Mouse (Mus musculus): ENCODE data around the gene Vmn1r197. TPM values are rescaled to one million over a fixed set of nuclear protein-coding genes. Genes with fewer than 3 reads are reported as not detected.
"Not testable (repeated sequence)": the region's sequence is repeated elsewhere in the genome, so short reads cannot be mapped to it uniquely, and the experiment has no call there.

Gene Vmn1r197
- total and polyA plus RNA-seq, 2 experiments from 2014 or later: not detected

GRCm38 (mm10) chr13:22320091-22320490, 4.3 kb upstream of the Vmn1r197 start:
- no peak overlapping the region for H3K4me2 ChIP-seq (ENCODE audit: low read depth, low read length, poor library complexity, severe bottlenecking)
- no peak overlapping the region for H3K4me3 ChIP-seq (ENCODE audit: low read depth, low read length)
- DNase-seq (ENCODE audit: low spot score): no peak
- no peak for ATAC-seq (ENCODE audit: low FRiP score)
- no peak for TF ChIP-seq CTCF (IDR thresholded peaks at IDR 0.05)
- H3K9me3 ChIP-seq (ENCODE audit: low read length): no peaks in the 10 kb centered on the region
- H3K27ac ChIP-seq (ENCODE audit: low read depth, low read length): no peak overlapping the region
- H3K4me1 ChIP-seq (ENCODE audit: insufficient read depth, low read length): no peaks in the 10 kb centered on the region
- H3K36me3 ChIP-seq (ENCODE audit: insufficient read depth, low read length): no peaks in the 10 kb centered on the region
- H3K27me3 ChIP-seq (ENCODE audit: insufficient read depth, low read length): no peaks in the 10 kb centered on the region
- H3K9ac ChIP-seq (replicated peaks; ENCODE audit: low read length, poor library complexity, severe bottlenecking): no peak overlapping the region

GRCm38 (mm10) chr13:22333269-22333668, 8.9 kb downstream of the Vmn1r197 start:
- ATAC-seq (ENCODE audit: low FRiP score): no peak
- no peaks in the 10 kb centered on the region for H3K36me3 ChIP-seq (ENCODE audit: insufficient read depth, low read length)
- DNase-seq (ENCODE audit: low spot score): no peak
- H3K27me3 ChIP-seq (ENCODE audit: insufficient read depth, low read length): no peaks in the 10 kb centered on the region
- H3K9me3 ChIP-seq (ENCODE audit: low read length): no peaks in the 10 kb centered on the region
- no peak overlapping the region for H3K27ac ChIP-seq (ENCODE audit: low read depth, low read length)
- no peaks in the 10 kb centered on the region for H3K4me1 ChIP-seq (ENCODE audit: insufficient read depth, low read length)
- H3K4me2 ChIP-seq (ENCODE audit: low read depth, low read length, poor library complexity, severe bottlenecking): no peak overlapping the region
- TF ChIP-seq CTCF (IDR thresholded peaks at IDR 0.05): no peak
- no peak overlapping the region for H3K4me3 ChIP-seq (ENCODE audit: low read depth, low read length)
- no peak overlapping the region for H3K9ac ChIP-seq (replicated peaks; ENCODE audit: low read length, poor library complexity, severe bottlenecking)
- WGBS: 73% methylated on average over 2 of the region's 2 CpGs

GRCm38 (mm10) chr13:22335565-22335964, 11.2 kb downstream of the Vmn1r197 start:
- no peaks in the 10 kb centered on the region for H3K4me1 ChIP-seq (ENCODE audit: insufficient read depth, low read length)
- DNase-seq (ENCODE audit: low spot score) (no peak), ATAC-seq (ENCODE audit: low FRiP score) (no peak)
- no peak overlapping the region for H3K4me2 ChIP-seq (ENCODE audit: low read depth, low read length, poor library complexity, severe bottlenecking)
- H3K27me3 ChIP-seq (ENCODE audit: insufficient read depth, low read length): no peaks in the 10 kb centered on the region
- no peak for TF ChIP-seq CTCF (IDR thresholded peaks at IDR 0.05)
- no peak overlapping the region for H3K27ac ChIP-seq (ENCODE audit: low read depth, low read length)
- H3K4me3 ChIP-seq (ENCODE audit: low read depth, low read length): no peak overlapping the region
- no peaks in the 10 kb centered on the region for H3K36me3 ChIP-seq (ENCODE audit: insufficient read depth, low read length)
- 90% methylated on average over 1 of the region's 1 CpGs for WGBS
- no peak overlapping the region for H3K9ac ChIP-seq (replicated peaks; ENCODE audit: low read length, poor library complexity, severe bottlenecking)
- H3K9me3 ChIP-seq (ENCODE audit: low read length): no peaks in the 10 kb centered on the region

- Histone ChIP-seq H3K4me3 (ENCODE audit: low read depth, low read length) (no peak within 1 kb of the TSS), H3K9me3 (ENCODE audit: low read length) (no peaks in the 10 kb centered on the region), H3K27me3 (ENCODE audit: insufficient read depth, low read length) (no peaks in the 10 kb centered on the region), H3K4me1 (ENCODE audit: insufficient read depth, low read length) (no peaks in the 10 kb centered on the region), H3K4me2 (ENCODE audit: low read depth, low read length, poor library complexity, severe bottlenecking) (no peak within 1 kb of the TSS), H3K9ac (replicated peaks; ENCODE audit: low read length, poor library complexity, severe bottlenecking) (no peak within 1 kb of the TSS), H3K27ac (ENCODE audit: low read depth, low read length) (no peak within 1 kb of the TSS), H3K36me3 (ENCODE audit: insufficient read depth, low read length) (no peaks in the 10 kb centered on the region)
- TF ChIP-seq CTCF (IDR thresholded peaks at IDR 0.05): no peak
- WGBS: 47% methylated on average over 1 of the region's 1 CpGs
- DNase-seq (ENCODE audit: low spot score) (no peak), ATAC-seq (ENCODE audit: low FRiP score) (no peak)
Observed at GRCm38 (mm10) chr13:22350064-22350463, 25.7 kb downstream of the Vmn1r197 start, which contains the start of gene Vmn1r198. TSS of gene Vmn1r198 (plus strand) at chr13:22350364.

- WGBS: 74% methylated on average over 1 of the region's 1 CpGs
- TF ChIP-seq CTCF (IDR thresholded peaks at IDR 0.05): no peak
Observed at GRCm38 (mm10) chr13:22350813-22351212, 26.4 kb downstream of the Vmn1r197 start.

GRCm38 (mm10) chr13:22379518-22379917, 55.1 kb downstream of the Vmn1r197 start, which contains the start of gene Vmn1r199:
TSS of gene Vmn1r199 (plus strand) at chr13:22379818.
- TF ChIP-seq CTCF (IDR thresholded peaks at IDR 0.05): no peak
- Histone ChIP-seq H3K36me3 (ENCODE audit: insufficient read depth, low read length) (no peaks in the 10 kb centered on the region), H3K4me1 (ENCODE audit: insufficient read depth, low read length) (no peaks in the 10 kb centered on the region), H3K4me2 (ENCODE audit: low read depth, low read length, poor library complexity, severe bottlenecking) (no peak within 1 kb of the TSS), H3K4me3 (ENCODE audit: low read depth, low read length) (no peak within 1 kb of the TSS), H3K9ac (replicated peaks; ENCODE audit: low read length, poor library complexity, severe bottlenecking) (no peak within 1 kb of the TSS), H3K27me3 (ENCODE audit: insufficient read depth, low read length) (no peaks in the 10 kb centered on the region), H3K27ac (ENCODE audit: low read depth, low read length) (no peak within 1 kb of the TSS), H3K9me3 (ENCODE audit: low read length) (no peaks in the 10 kb centered on the region)
- ATAC-seq (ENCODE audit: low FRiP score): no peak
- DNase-seq (ENCODE audit: low spot score): no peak
- WGBS: 85% methylated on average over 2 of the region's 2 CpGs

More at GRCm38 (mm10) chr13:22350813-22351212, 26.4 kb downstream of the Vmn1r197 start:
- ATAC-seq (ENCODE audit: low FRiP score): no peak
- H3K9ac ChIP-seq (replicated peaks; ENCODE audit: low read length, poor library complexity, severe bottlenecking): no peak overlapping the region
- no peaks in the 10 kb centered on the region for H3K36me3 ChIP-seq (ENCODE audit: insufficient read depth, low read length)
- H3K27ac ChIP-seq (ENCODE audit: low read depth, low read length): no peak overlapping the region
- no peak overlapping the region for H3K4me3 ChIP-seq (ENCODE audit: low read depth, low read length)
- H3K9me3 ChIP-seq (ENCODE audit: low read length): no peaks in the 10 kb centered on the region
- DNase-seq (ENCODE audit: low spot score): no peak
- no peak overlapping the region for H3K4me2 ChIP-seq (ENCODE audit: low read depth, low read length, poor library complexity, severe bottlenecking)
- H3K27me3 ChIP-seq (ENCODE audit: insufficient read depth, low read length): no peaks in the 10 kb centered on the region
- H3K4me1 ChIP-seq (ENCODE audit: insufficient read depth, low read length): no peaks in the 10 kb centered on the region

GRCm38 (mm10) chr13:22381128-22381527, 56.7 kb downstream of the Vmn1r197 start:
- 68% methylated on average over 3 of the region's 3 CpGs for WGBS
- H3K4me1 ChIP-seq (ENCODE audit: insufficient read depth, low read length); H3K27ac ChIP-seq (ENCODE audit: low read depth, low read length); H3K9ac ChIP-seq (replicated peaks; ENCODE audit: low read length, poor library complexity, severe bottlenecking); H3K4me2 ChIP-seq (ENCODE audit: low read depth, low read length, poor library complexity, severe bottlenecking); DNase-seq (ENCODE audit: low spot score); ATAC-seq (ENCODE audit: low FRiP score); H3K36me3 ChIP-seq (ENCODE audit: insufficient read depth, low read length); H3K4me3 ChIP-seq (ENCODE audit: low read depth, low read length); H3K9me3 ChIP-seq (ENCODE audit: low read length); H3K27me3 ChIP-seq (ENCODE audit: insufficient read depth, low read length): not testable (repeated sequence)

Other genes with a start within 250 kb of the Vmn1r197 start
- gene Vmn1r188, start 240.1 kb upstream of the Vmn1r197 start, total RNA-seq (2014; rRNA removed): not detected in 2 replicates
- not detected in 2 replicates for gene Vmn1r188, start 240.1 kb upstream of the Vmn1r197 start, polyA plus RNA-seq (2015; fragmentation: Nextera tagmentation; extraction: Ambion mirVana)
- gene Vmn1r189, start 218.8 kb upstream of the Vmn1r197 start, total RNA-seq (2014; rRNA removed): not detected in 2 replicates
- gene Vmn1r189, start 218.8 kb upstream of the Vmn1r197 start, polyA plus RNA-seq (2015; fragmentation: Nextera tagmentation; extraction: Ambion mirVana): not detected in 2 replicates
- not detected in 2 replicates for gene Vmn1r191, start 140.6 kb upstream of the Vmn1r197 start, total RNA-seq (2014; rRNA removed)
- not detected in 2 replicates for gene Vmn1r191, start 140.6 kb upstream of the Vmn1r197 start, polyA plus RNA-seq (2015; fragmentation: Nextera tagmentation; extraction: Ambion mirVana)
- gene Vmn1r192, start 133.4 kb upstream of the Vmn1r197 start, total RNA-seq (2014; rRNA removed): not detected in 2 replicates
- not detected in 2 replicates for gene Vmn1r192, start 133.4 kb upstream of the Vmn1r197 start, polyA plus RNA-seq (2015; fragmentation: Nextera tagmentation; extraction: Ambion mirVana)
- not detected in 2 replicates for gene Vmn1r193, start 101.4 kb upstream of the Vmn1r197 start, total RNA-seq (2014; rRNA removed)
- not detected in 2 replicates for gene Vmn1r193, start 101.4 kb upstream of the Vmn1r197 start, polyA plus RNA-seq (2015; fragmentation: Nextera tagmentation; extraction: Ambion mirVana)
- gene Vmn1r194, start 80.4 kb upstream of the Vmn1r197 start, total RNA-seq (2014; rRNA removed): not detected in 2 replicates
- not detected in 2 replicates for gene Vmn1r194, start 80.4 kb upstream of the Vmn1r197 start, polyA plus RNA-seq (2015; fragmentation: Nextera tagmentation; extraction: Ambion mirVana)
- gene Vmn1r195, start 54.1 kb upstream of the Vmn1r197 start, total RNA-seq (2014; rRNA removed): not detected in 2 replicates
- gene Vmn1r195, start 54.1 kb upstream of the Vmn1r197 start, polyA plus RNA-seq (2015; fragmentation: Nextera tagmentation; extraction: Ambion mirVana): not detected in 2 replicates
- not detected in 2 replicates for gene Vmn1r196, start 34.7 kb upstream of the Vmn1r197 start, total RNA-seq (2014; rRNA removed)
- gene Vmn1r196, start 34.7 kb upstream of the Vmn1r197 start, polyA plus RNA-seq (2015; fragmentation: Nextera tagmentation; extraction: Ambion mirVana): not detected in 2 replicates
- gene Vmn1r198, start 25.8 kb downstream of the Vmn1r197 start, total RNA-seq (2014; rRNA removed): not detected in 2 replicates
- not detected in 2 replicates for gene Vmn1r198, start 25.8 kb downstream of the Vmn1r197 start, polyA plus RNA-seq (2015; fragmentation: Nextera tagmentation; extraction: Ambion mirVana)
- not detected in 2 replicates for gene Vmn1r199, start 55.2 kb downstream of the Vmn1r197 start, total RNA-seq (2014; rRNA removed)
- not detected in 2 replicates for gene Vmn1r199, start 55.2 kb downstream of the Vmn1r197 start, polyA plus RNA-seq (2015; fragmentation: Nextera tagmentation; extraction: Ambion mirVana)
- not detected in 2 replicates for gene Vmn1r200, start 65.8 kb downstream of the Vmn1r197 start, total RNA-seq (2014; rRNA removed)
- not detected in 2 replicates for gene Vmn1r200, start 65.8 kb downstream of the Vmn1r197 start, polyA plus RNA-seq (2015; fragmentation: Nextera tagmentation; extraction: Ambion mirVana)
- gene Vmn1r201, start 147.3 kb downstream of the Vmn1r197 start, total RNA-seq (2014; rRNA removed): not detected in 2 replicates
- gene Vmn1r201, start 147.3 kb downstream of the Vmn1r197 start, polyA plus RNA-seq (2015; fragmentation: Nextera tagmentation; extraction: Ambion mirVana): not detected in 2 replicates
- not detected in 2 replicates for gene Vmn1r202, start 180.8 kb downstream of the Vmn1r197 start, total RNA-seq (2014; rRNA removed)
- gene Vmn1r202, start 180.8 kb downstream of the Vmn1r197 start, polyA plus RNA-seq (2015; fragmentation: Nextera tagmentation; extraction: Ambion mirVana): not detected in 2 replicates
- gene Vmn1r203, start 193.5 kb downstream of the Vmn1r197 start, total RNA-seq (2014; rRNA removed): not detected in 2 replicates
- not detected in 2 replicates for gene Vmn1r203, start 193.5 kb downstream of the Vmn1r197 start, polyA plus RNA-seq (2015; fragmentation: Nextera tagmentation; extraction: Ambion mirVana)
- not detected in 2 replicates for gene Vmn1r204, start 228.6 kb downstream of the Vmn1r197 start, total RNA-seq (2014; rRNA removed)
- not detected in 2 replicates for gene Vmn1r204, start 228.6 kb downstream of the Vmn1r197 start, polyA plus RNA-seq (2015; fragmentation: Nextera tagmentation; extraction: Ambion mirVana)

Data from midbrain, postnatal 0 days (tissue).